Mouse (Mus musculus): Measurements from ENCODE around the gene Jph2. TPM values are rescaled to one million over a fixed set of nuclear protein-coding genes. Genes with fewer than 3 reads are reported as not detected.

Gene Jph2
- polyA plus RNA-seq, 1 experiment, result 18.1 TPM

DNA sequence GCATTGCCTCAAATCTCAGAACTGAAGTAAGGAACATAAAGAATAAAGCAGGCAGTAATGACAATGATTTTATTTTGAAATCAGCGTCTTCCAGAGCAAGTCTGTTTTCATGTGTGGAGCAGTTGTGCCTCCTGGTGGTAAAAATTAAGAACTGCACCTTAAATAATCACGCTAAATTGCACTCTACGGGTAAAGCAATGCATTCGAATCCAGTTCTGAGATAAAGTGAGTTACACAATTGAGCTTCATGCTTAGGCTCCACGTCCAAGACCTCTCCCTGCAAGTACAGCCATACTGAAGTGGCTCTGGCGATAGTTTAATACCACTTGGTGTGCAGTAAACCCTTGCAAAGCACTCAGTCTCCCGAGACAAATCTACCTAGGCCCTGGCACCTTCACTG, 67.1 kb downstream of the Jph2 start:
- 23% methylated on average over 7 of the region's 7 CpGs for WGBS
- peak; percentile 27 for DNase-seq (ENCODE audit: low read depth, low spot score)

DNA sequence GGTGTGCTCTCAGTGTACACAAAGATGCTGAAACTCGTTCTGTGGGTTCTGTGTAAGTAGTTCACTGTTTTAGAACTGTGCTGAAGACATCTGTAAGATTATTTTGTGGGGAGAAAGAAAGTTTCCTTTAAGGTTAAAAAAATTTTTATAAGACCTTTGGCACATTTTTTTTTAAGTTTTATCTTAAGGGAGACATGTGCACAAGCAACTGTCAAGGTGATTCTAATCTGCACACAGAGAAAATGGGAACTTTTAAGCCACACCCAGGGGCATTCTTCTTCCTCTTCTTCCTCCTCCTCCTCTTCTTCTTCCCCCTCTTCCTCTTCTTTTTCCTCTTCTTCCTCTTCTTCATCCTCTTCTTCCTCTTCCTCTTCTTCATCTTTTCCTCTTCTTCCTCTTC, 74.6 kb downstream of the Jph2 start:
- WGBS, result 39% methylated on average over 1 of the region's 1 CpGs
- no peak for DNase-seq (ENCODE audit: low read depth, low spot score)

DNA sequence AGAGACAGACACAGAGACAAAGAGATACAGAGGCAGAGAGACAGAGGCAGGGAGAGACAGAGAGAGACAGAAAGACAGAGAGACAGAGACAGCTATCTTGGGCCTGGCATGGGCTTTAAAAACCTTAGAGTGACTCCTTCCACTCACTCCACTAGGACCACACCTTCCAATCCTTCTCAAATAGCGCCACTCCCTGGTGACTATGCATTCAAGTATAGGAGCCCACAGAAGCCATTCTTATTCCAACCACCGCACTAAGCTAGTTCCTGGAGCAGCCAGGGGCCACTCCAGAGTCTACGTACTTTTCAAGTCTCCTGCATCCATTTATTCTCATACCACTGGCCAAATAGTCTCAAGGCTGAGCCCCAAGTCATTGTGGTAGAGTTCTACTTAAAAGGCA, 79.0 kb downstream of the Jph2 start:
- WGBS, result 90% methylated on average over 3 of the region's 3 CpGs
- no peak for DNase-seq (ENCODE audit: low read depth, low spot score)

DNA sequence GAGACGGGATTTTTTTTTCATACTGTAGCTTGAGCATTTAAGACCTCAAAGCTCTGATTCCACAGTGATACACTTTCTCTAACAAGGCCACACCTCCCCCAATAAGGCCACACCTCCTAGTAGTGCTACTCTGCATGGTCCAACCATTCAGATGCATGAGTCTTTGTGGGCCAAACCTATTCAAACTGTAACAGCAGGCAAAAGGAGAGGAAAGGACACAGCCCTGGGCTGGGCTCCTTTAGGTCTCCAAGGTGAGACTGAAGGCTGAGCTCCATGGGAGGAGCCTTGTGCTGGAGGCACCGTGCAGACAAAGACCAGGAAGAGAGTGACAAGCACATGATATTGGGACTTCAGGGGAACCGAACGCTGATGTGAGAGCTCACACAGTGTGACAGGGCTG, 80.5 kb downstream of the Jph2 start:
- DNase-seq (ENCODE audit: low read depth, low spot score), result no peak
- WGBS, result 51% methylated on average over 4 of the region's 4 CpGs

DNA sequence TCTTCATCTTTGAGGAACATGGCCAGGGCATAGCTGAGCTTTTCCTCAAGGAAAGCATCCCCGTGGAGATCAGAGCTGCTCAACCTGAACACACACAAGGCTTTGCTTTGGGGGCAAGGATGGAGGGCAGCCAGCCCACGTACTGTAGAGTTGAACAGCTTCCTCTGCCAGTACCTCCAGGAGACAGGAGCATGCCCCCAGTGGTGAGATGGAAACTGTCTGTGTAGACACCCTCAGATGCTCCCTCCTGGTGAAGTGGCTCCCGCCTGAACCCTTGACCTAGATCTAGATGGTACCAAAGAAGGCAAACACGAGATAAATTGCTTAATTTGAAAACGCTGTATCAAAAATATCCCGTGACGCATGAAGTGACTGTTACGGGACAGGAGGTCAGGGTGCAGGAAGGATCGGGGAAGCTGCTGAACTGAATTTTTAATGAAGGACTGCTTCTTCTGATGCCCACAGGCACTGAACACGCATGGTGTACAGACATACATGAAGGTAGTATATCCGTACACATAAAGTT, 87.6 kb downstream of the Jph2 start:
- DNase-seq (ENCODE audit: low read depth, low spot score), result no peak
- WGBS, result 63% methylated on average over 11 of the region's 11 CpGs

DNA sequence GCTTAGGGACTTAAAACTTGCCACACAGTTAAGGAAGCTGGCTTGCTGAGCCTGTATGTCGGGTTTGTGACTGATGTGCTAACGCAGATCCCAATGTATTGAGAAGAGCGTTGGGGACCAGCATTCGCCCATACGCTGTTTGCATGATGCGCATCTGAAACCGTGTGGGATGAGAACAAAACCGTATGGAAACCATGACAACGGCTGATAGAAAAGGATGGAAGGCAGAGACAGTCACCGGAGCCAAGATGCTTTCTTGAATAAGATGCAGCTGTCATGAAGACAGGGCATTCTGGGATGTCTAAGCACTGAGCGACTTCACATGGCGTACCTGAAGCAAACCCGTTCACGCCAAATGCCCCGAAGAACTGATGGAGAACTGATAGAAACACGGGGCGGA, 88.4 kb downstream of the Jph2 start:
- no peak for DNase-seq (ENCODE audit: low read depth, low spot score)
- 93% methylated on average over 17 of the region's 17 CpGs for WGBS

DNA sequence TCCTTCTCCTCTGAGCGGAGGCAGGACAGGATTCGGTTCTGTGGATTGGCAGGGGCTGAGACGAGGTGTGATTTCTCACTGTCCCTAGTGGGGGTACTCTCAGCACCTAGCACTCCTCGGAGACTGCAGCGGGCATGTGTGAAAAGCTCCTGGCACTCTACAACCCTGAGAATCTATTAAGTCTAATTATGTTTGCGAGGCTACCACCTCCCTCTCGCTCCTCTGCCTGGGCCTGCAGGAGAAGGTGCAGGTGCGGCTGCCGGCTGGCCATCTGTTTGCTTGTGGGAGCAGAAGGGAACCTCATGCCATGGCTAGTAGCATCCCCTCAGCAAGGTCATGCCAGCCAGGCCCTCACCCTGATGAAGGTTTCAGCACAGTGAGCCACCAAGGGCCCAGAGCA, 94.8 kb downstream of the Jph2 start:
- DNase-seq (ENCODE audit: low read depth, low spot score), result no peak
- 82% methylated on average over 9 of the region's 9 CpGs for WGBS

DNA sequence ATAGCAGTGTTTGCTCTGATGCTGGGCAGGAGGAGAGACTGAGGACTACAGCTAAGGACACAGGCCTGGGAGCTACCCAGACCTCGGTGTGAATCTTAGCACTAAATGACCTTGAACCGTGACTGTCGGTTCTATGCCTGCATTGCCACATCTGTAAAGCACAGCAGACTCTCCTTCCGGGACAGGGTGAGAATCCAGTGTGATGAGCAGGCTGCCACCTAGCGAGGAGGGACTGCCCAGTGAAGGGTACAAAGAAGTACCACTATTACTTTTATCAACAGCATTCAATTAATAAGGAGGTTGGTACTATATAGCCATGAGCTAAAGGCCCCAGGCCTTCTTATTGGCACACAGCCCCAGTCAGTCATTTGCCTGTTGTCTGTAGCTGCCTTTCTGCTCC, 96.2 kb downstream of the Jph2 start:
- 67% methylated on average over 5 of the region's 5 CpGs for WGBS
- no peak for DNase-seq (ENCODE audit: low read depth, low spot score)

DNA sequence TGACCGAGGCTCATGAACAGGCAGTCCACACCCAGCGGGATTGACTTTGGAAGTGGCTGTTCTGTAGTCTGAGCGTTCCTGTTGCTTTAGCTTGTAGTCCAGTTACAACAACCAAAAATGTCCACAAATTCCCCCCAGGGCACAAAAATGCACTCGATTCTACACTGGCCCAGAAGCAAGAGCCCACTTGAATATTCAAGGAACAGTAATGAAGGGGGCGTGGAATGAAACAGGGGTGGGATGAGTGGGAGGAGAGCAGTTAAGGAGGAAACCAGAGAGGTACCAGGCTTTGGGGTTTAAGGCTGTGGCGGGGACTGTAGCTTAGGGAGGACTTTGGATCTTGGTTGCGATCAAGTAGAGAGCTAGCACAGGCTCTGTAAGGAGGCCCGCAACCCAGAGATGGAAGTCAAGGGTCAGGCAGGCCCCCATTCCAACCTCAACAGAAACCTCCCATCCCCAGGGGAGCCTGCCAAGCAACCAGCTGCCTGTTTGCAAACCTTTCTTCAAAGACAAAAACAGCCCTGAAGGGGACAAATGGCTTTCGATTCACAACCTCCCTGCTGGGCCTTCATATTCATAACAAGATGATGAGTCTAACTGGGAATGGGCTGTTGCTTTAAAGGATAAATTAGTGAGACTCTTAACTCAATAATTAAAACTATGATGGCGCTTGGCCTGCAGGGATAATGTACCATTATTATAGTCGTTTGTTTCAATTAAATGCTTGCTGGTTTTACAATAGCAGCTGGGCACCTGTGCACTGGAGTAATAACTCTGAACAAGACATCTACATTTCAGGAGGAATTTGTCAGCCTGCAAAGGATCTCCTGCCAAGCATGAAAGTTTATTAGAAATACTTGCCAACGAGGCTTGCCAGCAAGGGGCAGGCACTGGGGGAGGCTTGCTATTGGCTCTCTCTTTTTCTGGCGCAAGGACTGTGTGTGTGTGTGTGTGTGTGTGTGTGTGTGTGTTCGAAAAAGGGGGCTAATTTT, 97.4 kb downstream of the Jph2 start:
- DNase-seq (ENCODE audit: low read depth, low spot score), result no peak
- 57% methylated on average over 14 of the region's 14 CpGs for WGBS

DNA sequence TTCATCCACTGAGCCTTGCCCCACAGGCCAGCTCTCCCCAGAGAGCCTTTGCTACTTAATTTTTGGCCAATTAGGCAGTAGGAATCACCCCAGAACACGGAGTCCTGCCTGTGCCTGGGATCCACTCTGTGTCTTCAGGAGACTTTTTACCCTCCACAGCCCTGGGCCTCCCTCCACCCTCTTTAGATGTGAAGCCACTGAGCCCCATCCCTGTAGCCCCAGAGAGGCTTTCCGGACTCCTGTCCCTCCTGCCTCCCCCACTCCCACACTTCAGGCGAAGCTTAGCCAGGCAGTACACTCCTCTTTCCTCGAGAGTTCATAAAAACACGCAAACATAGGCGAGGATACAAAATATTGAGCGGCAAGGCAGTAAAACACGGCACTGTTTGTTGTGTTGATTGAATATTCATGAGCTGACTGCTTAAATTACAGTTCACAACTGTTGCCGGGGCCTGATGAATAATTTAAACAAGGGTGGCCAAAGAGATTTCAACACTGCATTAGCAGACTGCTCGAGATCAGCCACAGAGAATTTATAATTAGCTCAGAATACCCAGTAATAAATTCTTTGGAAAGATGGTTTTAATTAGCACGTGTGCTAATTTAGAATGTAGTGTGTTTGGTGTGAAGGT, 100.7 kb downstream of the Jph2 start:
- DNase-seq (ENCODE audit: low read depth, low spot score), result no peak
- WGBS, result 44% methylated on average over 11 of the region's 11 CpGs

DNA sequence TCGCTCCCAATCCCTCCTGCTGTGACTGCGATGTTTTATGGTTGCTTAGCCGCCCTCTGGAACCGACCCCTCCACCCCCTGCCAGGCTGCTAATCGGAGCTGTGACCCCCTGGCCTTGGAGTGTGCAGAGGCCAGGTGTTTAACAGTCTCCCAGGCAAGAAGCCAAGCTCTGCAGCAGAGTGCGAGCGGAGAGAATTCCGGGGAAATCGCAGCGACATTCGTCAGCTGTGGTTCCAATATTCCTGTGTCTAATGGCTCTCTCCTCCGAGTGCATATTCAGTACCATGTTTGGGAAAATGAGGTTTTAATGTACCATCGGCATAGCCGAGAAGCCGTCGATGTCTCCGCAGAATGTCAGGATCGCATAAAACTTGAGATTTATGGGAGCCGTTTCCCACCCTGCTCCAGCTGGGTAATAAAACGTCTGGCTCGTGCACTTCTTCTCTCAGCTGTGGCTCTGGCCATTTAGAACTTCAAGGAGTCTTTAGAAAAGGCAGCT, 108.9 kb downstream of the Jph2 start:
- WGBS, result 3% methylated on average over 21 of the region's 21 CpGs
- DNase-seq (ENCODE audit: low read depth, low spot score), result no peak

Other genes with a start within 250 kb of the Jph2 start
- 3.4 and 5.9 TPM in 2 replicates for gene Tox2, start 194.9 kb downstream of the Jph2 start, polyA plus RNA-seq (2012; rRNA removed)
- gene Oser1, start 26.7 kb upstream of the Jph2 start, polyA plus RNA-seq (2012; rRNA removed), result 19.8 and 22.8 TPM in 2 replicates
- gene Gdap1l1, start 40.5 kb upstream of the Jph2 start, polyA plus RNA-seq (2012; rRNA removed), result 0.86 and 1.9 TPM in 2 replicates
- 6.3 and 6.6 TPM in 2 replicates for gene Fitm2, start 74.6 kb upstream of the Jph2 start, polyA plus RNA-seq (2012; rRNA removed)
- 3.2 and 4.6 TPM in 2 replicates for gene R3hdml, start 94.3 kb upstream of the Jph2 start, polyA plus RNA-seq (2012; rRNA removed)
- 330 and 464 TPM in 2 replicates for gene Hnf4a, start 108.8 kb upstream of the Jph2 start, polyA plus RNA-seq (2012; rRNA removed)
- gene Ttpal, start 204.3 kb upstream of the Jph2 start, polyA plus RNA-seq (2012; rRNA removed), result 11.0 and 20.0 TPM in 2 replicates
- gene Serinc3, start 247.1 kb upstream of the Jph2 start, polyA plus RNA-seq (2012; rRNA removed), result 292 and 419 TPM in 2 replicates